Mouse (Mus musculus): Measurements from ENCODE around the gene Bicc1. TPM values are rescaled to one million over a fixed set of nuclear protein-coding genes. Genes with fewer than 3 reads are reported as not detected.

The Bicc1 gene
- polyA plus RNA-seq, 1 experiment from 2014 or later, result 4.9 TPM

- Histone ChIP-seq H3K27ac (ENCODE audit: low read depth, low read length) (no peak overlapping the region), H3K27me3 (replicated peaks; ENCODE audit: control insufficient read depth, insufficient read depth, low read length) (no peaks in the 10 kb centered on the region), H3K4me2 (ENCODE audit: low read length) (no peak overlapping the region), H3K9ac (ENCODE audit: low read depth, low read length) (no peak overlapping the region), H3K4me1 (ENCODE audit: control insufficient read depth, insufficient read depth, low read depth, low read length) (no peaks in the 10 kb centered on the region), H3K4me3 (ENCODE audit: low read length) (no peak overlapping the region), H3K36me3 (ENCODE audit: control insufficient read depth, insufficient read depth, low read length) (no peaks in the 10 kb centered on the region), H3K9me3 (ENCODE audit: control insufficient read depth, low read length) (no peaks in the 10 kb centered on the region)
- 71% methylated on average over 4 of the region's 4 CpGs for WGBS
- no peak for ATAC-seq
These were observed 130.5 kb downstream of the Bicc1 start for GRCm38 (mm10) chr10:71028996-71029395.

- no peak for ATAC-seq
- H3K4me1 ChIP-seq (ENCODE audit: control insufficient read depth, insufficient read depth, low read depth, low read length), result no peaks in the 10 kb centered on the region
- no peak overlapping the region for H3K9ac ChIP-seq (ENCODE audit: low read depth, low read length)
- H3K36me3 ChIP-seq (ENCODE audit: control insufficient read depth, insufficient read depth, low read length), result no peaks in the 10 kb centered on the region
- no peak overlapping the region for H3K27ac ChIP-seq (ENCODE audit: low read depth, low read length)
- no peak overlapping the region for H3K4me3 ChIP-seq (ENCODE audit: low read length)
- no peaks in the 10 kb centered on the region for H3K27me3 ChIP-seq (replicated peaks; ENCODE audit: control insufficient read depth, insufficient read depth, low read length)
- WGBS, result 72% methylated on average over 14 of the region's 14 CpGs
- H3K9me3 ChIP-seq (ENCODE audit: control insufficient read depth, low read length), result no peaks in the 10 kb centered on the region
- H3K4me2 ChIP-seq (ENCODE audit: low read length), result no peak overlapping the region
These were observed 131.2 kb downstream of the Bicc1 start for GRCm38 (mm10) chr10:71028066-71028844.

- H3K27me3 ChIP-seq (replicated peaks; ENCODE audit: control insufficient read depth, insufficient read depth, low read length), result no peaks in the 10 kb centered on the region
- H3K4me1 ChIP-seq (ENCODE audit: control insufficient read depth, insufficient read depth, low read depth, low read length), result no peaks in the 10 kb centered on the region
- no peak overlapping the region for H3K9ac ChIP-seq (ENCODE audit: low read depth, low read length)
- H3K36me3 ChIP-seq (ENCODE audit: control insufficient read depth, insufficient read depth, low read length), result no peaks in the 10 kb centered on the region
- H3K4me3 ChIP-seq (ENCODE audit: low read length), result no peak overlapping the region
- ATAC-seq, result no peak
- no peaks in the 10 kb centered on the region for H3K9me3 ChIP-seq (ENCODE audit: control insufficient read depth, low read length)
- H3K27ac ChIP-seq (ENCODE audit: low read depth, low read length), result no peak overlapping the region
- H3K4me2 ChIP-seq (ENCODE audit: low read length), result no peak overlapping the region
- 82% methylated on average over 18 of the region's 18 CpGs for WGBS
These were observed 134.2 kb downstream of the Bicc1 start for GRCm38 (mm10) chr10:71025131-71025894.

- H3K4me2 ChIP-seq (ENCODE audit: low read length), result no peak overlapping the region
- H3K9me3 ChIP-seq (ENCODE audit: control insufficient read depth, low read length), result no peaks in the 10 kb centered on the region
- H3K4me3 ChIP-seq (ENCODE audit: low read length), result no peak overlapping the region
- no peak for ATAC-seq
- WGBS, result 81% methylated on average over 9 of the region's 9 CpGs
- H3K4me1 ChIP-seq (ENCODE audit: control insufficient read depth, insufficient read depth, low read depth, low read length), result no peaks in the 10 kb centered on the region
- no peak overlapping the region for H3K9ac ChIP-seq (ENCODE audit: low read depth, low read length)
- no peaks in the 10 kb centered on the region for H3K36me3 ChIP-seq (ENCODE audit: control insufficient read depth, insufficient read depth, low read length)
- H3K27me3 ChIP-seq (replicated peaks; ENCODE audit: control insufficient read depth, insufficient read depth, low read length), result no peaks in the 10 kb centered on the region
- H3K27ac ChIP-seq (ENCODE audit: low read depth, low read length), result no peak overlapping the region
These were observed 134.8 kb downstream of the Bicc1 start for GRCm38 (mm10) chr10:71024681-71025080.

- no peaks in the 10 kb centered on the region for H3K36me3 ChIP-seq (ENCODE audit: control insufficient read depth, insufficient read depth, low read length)
- no peaks in the 10 kb centered on the region for H3K27me3 ChIP-seq (replicated peaks; ENCODE audit: control insufficient read depth, insufficient read depth, low read length)
- no peak overlapping the region for H3K27ac ChIP-seq (ENCODE audit: low read depth, low read length)
- no peak overlapping the region for H3K4me3 ChIP-seq (ENCODE audit: low read length)
- WGBS, result 78% methylated on average over 3 of the region's 3 CpGs
- no peak overlapping the region for H3K9ac ChIP-seq (ENCODE audit: low read depth, low read length)
- no peak overlapping the region for H3K4me2 ChIP-seq (ENCODE audit: low read length)
- no peak for ATAC-seq
- H3K9me3 ChIP-seq (ENCODE audit: control insufficient read depth, low read length), result no peaks in the 10 kb centered on the region
- H3K4me1 ChIP-seq (ENCODE audit: control insufficient read depth, insufficient read depth, low read depth, low read length), result no peaks in the 10 kb centered on the region
These were observed 136.0 kb downstream of the Bicc1 start for GRCm38 (mm10) chr10:71023471-71023870.

- no peaks in the 10 kb centered on the region for H3K27me3 ChIP-seq (replicated peaks; ENCODE audit: control insufficient read depth, insufficient read depth, low read length)
- H3K27ac ChIP-seq (ENCODE audit: low read depth, low read length), result no peak overlapping the region
- no peaks in the 10 kb centered on the region for H3K9me3 ChIP-seq (ENCODE audit: control insufficient read depth, low read length)
- no peak for ATAC-seq
- no peak overlapping the region for H3K4me2 ChIP-seq (ENCODE audit: low read length)
- 68% methylated on average over 5 of the region's 5 CpGs for WGBS
- H3K36me3 ChIP-seq (ENCODE audit: control insufficient read depth, insufficient read depth, low read length), result no peaks in the 10 kb centered on the region
- H3K9ac ChIP-seq (ENCODE audit: low read depth, low read length), result no peak overlapping the region
- no peaks in the 10 kb centered on the region for H3K4me1 ChIP-seq (ENCODE audit: control insufficient read depth, insufficient read depth, low read depth, low read length)
- no peak overlapping the region for H3K4me3 ChIP-seq (ENCODE audit: low read length)
These were observed 139.0 kb downstream of the Bicc1 start for GRCm38 (mm10) chr10:71020459-71020858.

GRCm38 (mm10) chr10:71019836-71020235 lies 139.7 kb downstream of the Bicc1 start:
- Histone ChIP-seq H3K27ac (ENCODE audit: low read depth, low read length) (no peak overlapping the region), H3K4me3 (ENCODE audit: low read length) (no peak overlapping the region), H3K9ac (ENCODE audit: low read depth, low read length) (no peak overlapping the region), H3K36me3 (ENCODE audit: control insufficient read depth, insufficient read depth, low read length) (no peaks in the 10 kb centered on the region), H3K4me1 (ENCODE audit: control insufficient read depth, insufficient read depth, low read depth, low read length) (no peaks in the 10 kb centered on the region), H3K9me3 (ENCODE audit: control insufficient read depth, low read length) (no peaks in the 10 kb centered on the region), H3K27me3 (replicated peaks; ENCODE audit: control insufficient read depth, insufficient read depth, low read length) (no peaks in the 10 kb centered on the region), H3K4me2 (ENCODE audit: low read length) (no peak overlapping the region)
- WGBS, result 93% methylated on average over 6 of the region's 6 CpGs
- no peak for ATAC-seq

GRCm38 (mm10) chr10:71009771-71010496 lies 149.6 kb downstream of the Bicc1 start:
- WGBS, result 79% methylated on average over 19 of the region's 19 CpGs
- H3K4me2 ChIP-seq (ENCODE audit: low read length), result no peak overlapping the region
- H3K36me3 ChIP-seq (ENCODE audit: control insufficient read depth, insufficient read depth, low read length), result no peaks in the 10 kb centered on the region
- no peak overlapping the region for H3K4me3 ChIP-seq (ENCODE audit: low read length)
- no peaks in the 10 kb centered on the region for H3K4me1 ChIP-seq (ENCODE audit: control insufficient read depth, insufficient read depth, low read depth, low read length)
- H3K27ac ChIP-seq (ENCODE audit: low read depth, low read length), result no peak overlapping the region
- ATAC-seq, result no peak
- H3K27me3 ChIP-seq (replicated peaks; ENCODE audit: control insufficient read depth, insufficient read depth, low read length), result no peaks in the 10 kb centered on the region
- no peak overlapping the region for H3K9ac ChIP-seq (ENCODE audit: low read depth, low read length)
- H3K9me3 ChIP-seq (ENCODE audit: control insufficient read depth, low read length), result no peaks in the 10 kb centered on the region

- no peak overlapping the region for H3K9ac ChIP-seq (ENCODE audit: low read depth, low read length)
- 96% methylated on average over 11 of the region's 11 CpGs for WGBS
- no peaks in the 10 kb centered on the region for H3K36me3 ChIP-seq (ENCODE audit: control insufficient read depth, insufficient read depth, low read length)
- H3K4me1 ChIP-seq (ENCODE audit: control insufficient read depth, insufficient read depth, low read depth, low read length), result no peaks in the 10 kb centered on the region
- no peak for ATAC-seq
- no peaks in the 10 kb centered on the region for H3K27me3 ChIP-seq (replicated peaks; ENCODE audit: control insufficient read depth, insufficient read depth, low read length)
- H3K4me2 ChIP-seq (ENCODE audit: low read length), result no peak overlapping the region
- no peak overlapping the region for H3K4me3 ChIP-seq (ENCODE audit: low read length)
- no peak overlapping the region for H3K27ac ChIP-seq (ENCODE audit: low read depth, low read length)
- no peaks in the 10 kb centered on the region for H3K9me3 ChIP-seq (ENCODE audit: control insufficient read depth, low read length)
These were observed 150.8 kb downstream of the Bicc1 start for GRCm38 (mm10) chr10:71008721-71009120.
